Mouse (Mus musculus) heart, postnatal 14 days (tissue): ENCODE results near the gene Gmpr2. TPM values are rescaled to one million over a fixed set of nuclear protein-coding genes. Genes with fewer than 3 reads are reported as not detected.
A peak's percentile ranks its signal among the peaks of the same experiment; 100 is the strongest.

Experiments used
- DNase-seq, 2 experiments: peaks; one replicate each; pipeline ENCODE4 v3.0.0; 2021 to 2022
- intact Hi-C: fragments of 180-260 bp; cut with DNase I; formaldehyde crosslinking; loops from one replicate; pipeline ENCODE4 v1.15.1; 2025
- total RNA-seq, 2 experiments: library from RNA; stranded (reverse); gene quantifications; 2 replicates each; pipeline ENCODE4 v1.2.3; 2021

Gene Gmpr2
- total RNA-seq, 2 experiments from 2014 or later: 12.8 to 14.1 TPM

DNA sequence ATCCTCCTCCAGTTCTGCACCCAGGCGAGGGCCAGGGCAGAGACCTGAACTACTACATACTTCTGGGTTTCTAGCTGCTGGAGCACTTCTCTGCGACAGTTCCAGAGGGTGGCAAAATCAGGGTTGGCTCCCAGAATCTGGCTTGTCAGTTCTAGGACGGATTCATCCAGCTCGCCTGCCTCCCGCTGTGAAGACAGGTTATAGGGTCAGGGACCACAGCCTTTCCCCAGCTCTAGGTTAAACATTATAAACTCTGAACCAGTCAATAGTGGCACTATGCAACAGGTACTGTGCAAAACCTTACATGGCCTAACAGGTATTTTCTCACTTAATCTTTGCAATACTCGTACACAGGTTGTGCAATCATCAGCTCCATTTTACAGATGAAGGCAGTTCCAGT, 49.3 kb downstream of the Gmpr2 start:
- intact Hi-C loops: loop anchor here (2.0 kb wide), 1 partner anchor 38 kb away; no protein-coding TSS in a partner anchor
- no peak for DNase-seq

DNA sequence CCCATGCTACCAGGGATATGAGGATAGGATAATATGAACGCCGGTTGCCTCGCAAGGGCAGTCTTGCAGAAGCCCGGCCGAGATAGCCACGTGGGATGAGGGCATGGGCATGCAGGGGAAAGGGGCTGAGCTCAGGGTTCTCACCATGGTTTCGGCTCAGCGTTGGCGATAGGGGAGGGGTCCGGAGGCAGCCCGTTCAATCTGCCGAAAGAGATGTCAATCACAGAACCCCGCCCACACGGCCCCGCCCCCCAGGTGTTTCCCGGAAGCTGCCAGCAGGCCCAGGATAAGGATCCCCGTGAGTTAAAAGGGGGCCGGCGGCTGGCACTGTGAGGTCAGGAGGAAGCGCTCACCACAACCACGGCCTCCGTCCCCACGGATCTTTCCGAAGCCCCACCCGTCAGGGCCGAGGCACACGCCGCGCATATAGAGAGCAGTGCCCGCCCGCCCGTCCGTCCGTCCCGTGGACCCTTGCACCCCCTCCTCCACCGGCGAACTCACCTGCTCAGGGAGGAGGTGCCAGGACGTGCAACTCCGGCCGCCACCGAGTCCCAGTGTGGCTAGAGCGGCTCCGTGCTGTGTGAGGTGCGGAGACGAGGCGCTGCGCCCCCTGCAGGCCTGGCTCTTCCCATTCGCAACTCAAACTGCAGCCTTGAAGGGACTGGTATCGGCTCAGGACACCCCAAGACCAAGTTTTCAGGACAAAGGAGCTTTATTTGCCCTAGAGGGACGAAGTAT, 50.1 kb downstream of the Gmpr2 start, which contains the start of gene Rabggta:
Gene Rabggta, minus strand, starts transcription at position 564 of the 738 bp plus-strand sequence.
- intact Hi-C loops: loop anchor here (2.0 kb wide), 1 partner anchor 39 kb away; no protein-coding TSS in a partner anchor
- peak; percentile 94 to 95 for DNase-seq

DNA sequence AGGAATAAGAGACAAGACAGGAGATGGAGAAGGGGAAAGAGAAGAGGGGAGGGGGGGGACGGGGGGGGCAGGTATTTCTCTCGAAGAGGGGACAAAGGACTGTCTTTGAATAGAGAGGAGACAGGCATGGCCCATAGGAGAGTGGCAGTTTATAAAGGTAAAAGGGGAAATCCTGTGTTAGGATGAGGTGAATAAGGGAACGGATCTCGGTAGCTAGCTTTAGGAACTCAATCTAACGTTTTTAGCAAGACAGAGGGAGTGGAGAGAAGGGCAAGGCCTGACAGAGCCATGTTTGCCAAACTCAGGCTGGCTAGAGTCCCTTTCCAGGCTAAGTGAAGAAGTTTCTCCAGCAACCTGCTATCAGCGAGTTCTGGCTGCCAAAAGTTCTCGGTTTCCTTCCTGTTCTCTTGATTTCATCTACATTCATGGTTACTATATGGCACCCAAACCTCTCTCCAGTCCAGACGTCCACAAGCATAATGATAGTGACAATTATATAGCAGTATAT, 50.8 kb downstream of the Gmpr2 start:
- no peak for DNase-seq
- intact Hi-C loops: no loop called here

DNA sequence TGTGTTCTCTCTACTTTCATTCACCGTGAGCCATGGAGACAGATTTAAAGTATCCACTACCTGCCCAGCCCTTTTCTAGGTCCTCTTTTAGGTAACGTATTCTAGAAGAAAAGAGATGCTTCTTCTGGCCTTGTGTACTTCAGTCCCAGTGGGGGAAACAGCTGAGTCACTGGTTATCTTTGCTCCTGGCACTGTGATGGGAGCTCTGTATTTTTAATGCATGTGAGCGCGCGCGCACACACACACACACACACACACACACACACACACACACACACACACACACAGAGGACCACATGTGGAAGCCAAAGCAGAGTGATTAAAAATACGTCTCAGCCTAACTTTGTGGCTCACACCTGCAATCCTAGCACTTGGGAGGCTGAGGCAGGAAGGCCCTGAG, 51.7 kb downstream of the Gmpr2 start:
- intact Hi-C loops: no loop called here
- DNase-seq: no peak

DNA sequence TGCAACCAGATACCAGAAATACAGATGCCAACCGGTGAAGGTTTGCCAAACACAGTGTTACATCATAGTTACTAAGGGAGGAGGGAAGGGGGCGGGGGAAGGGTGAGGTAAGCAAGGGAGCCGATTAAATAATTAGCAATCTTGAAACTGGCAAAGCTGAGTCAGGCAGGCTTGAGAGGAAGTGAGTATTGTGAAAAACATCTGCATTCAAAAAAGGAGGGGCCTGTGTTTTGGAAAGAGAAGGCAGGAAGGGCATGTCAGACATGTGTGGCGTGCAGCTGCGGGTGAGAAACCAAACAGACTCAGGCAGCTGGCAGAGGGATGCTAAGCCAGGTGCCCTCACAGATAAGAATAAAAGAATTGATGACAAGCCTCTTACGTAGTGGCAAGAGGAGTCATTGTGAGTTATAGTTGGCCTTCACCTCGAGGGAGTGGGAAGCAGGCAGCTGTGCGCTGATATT, 52.7 kb downstream of the Gmpr2 start:
- intact Hi-C loops: no loop called here
- peak; percentile 15 to 27 for DNase-seq

DNA sequence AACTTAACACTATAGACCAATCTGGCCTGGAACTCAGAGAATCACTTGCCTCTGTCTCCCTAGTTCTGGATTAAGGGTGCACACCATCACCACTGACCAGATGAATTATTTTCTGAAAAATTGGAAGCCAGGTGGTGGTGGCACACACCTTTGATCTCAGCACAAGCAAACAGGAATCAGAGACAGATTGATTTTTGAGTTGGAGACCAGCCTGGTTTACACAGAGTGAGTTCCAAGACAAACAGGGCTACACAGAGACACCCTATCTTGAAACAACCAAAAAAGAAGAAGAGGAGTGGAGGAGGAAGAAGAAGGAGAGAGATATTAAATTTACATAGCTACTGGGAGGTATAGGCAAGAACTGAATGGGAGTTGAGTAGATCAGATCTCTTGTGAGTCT, 54.5 kb downstream of the Gmpr2 start:
- intact Hi-C loops: no loop called here
- DNase-seq: no peak

DNA sequence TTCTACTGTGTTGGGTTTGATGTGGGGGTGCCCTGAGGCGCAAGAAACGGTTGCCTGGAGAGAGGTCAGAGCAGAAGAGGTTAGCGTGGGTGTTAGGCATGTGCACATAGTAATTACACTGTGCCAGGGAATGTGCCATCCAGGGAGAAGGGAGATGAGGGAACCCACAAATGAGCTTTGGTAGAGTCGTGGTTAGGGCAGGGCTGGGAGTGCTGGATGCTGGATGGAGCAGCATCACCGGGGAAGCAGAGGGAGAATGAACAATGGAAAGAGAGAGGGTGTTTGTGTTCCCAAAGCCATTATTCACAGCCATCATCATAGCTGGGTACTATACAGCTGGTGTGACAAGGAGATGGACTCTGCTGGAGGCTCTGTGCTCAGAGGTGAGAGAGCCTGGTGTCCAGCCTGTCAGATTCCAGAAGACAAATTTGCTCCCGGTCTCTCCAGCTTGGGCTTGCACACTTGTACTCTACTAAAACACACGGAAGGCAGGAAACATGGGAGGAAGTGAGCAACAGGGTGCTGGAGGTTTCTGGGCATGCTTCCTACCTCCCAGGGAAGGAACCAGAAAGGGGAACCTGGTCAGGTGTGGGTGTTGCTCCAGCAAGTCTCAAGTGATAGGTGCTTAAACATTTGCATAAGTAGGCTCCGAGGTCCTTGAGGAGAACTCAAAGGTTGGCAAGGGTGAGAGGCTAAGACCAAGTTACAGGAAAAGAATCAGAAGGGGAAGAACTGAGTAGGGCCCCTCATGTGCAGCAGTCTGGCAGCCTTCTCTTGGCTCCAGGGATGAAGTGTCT, 56.3 kb downstream of the Gmpr2 start:
- DNase-seq: no peak
- intact Hi-C loops: no loop called here

Other genes with a start within 250 kb of the Gmpr2 start
- 100 to 1,000 TPM; 129 to 134 TPM for gene Dhrs4, start 193.2 kb upstream of the Gmpr2 start, total RNA-seq
- 1 to 10 TPM; 2.5 to 5.5 TPM for gene Carmil3, start 181.3 kb upstream of the Gmpr2 start, total RNA-seq
- gene Cpne6, start 161.5 kb upstream of the Gmpr2 start, total RNA-seq: not detected
- gene Nrl, start 147.0 kb upstream of the Gmpr2 start, total RNA-seq: not detected
- 10 to 100 TPM; 17.7 to 23.0 TPM for gene Pck2, start 131.7 kb upstream of the Gmpr2 start, total RNA-seq
- gene Dcaf11, start 111.9 kb upstream of the Gmpr2 start, total RNA-seq: 100 to 1,000 TPM; 112 to 118 TPM
- under 1 TPM in 1 of 2 experiments, not detected in 1; 0.69 TPM for gene A730061H03Rik, start 111.5 kb upstream of the Gmpr2 start, total RNA-seq
- gene Fitm1, start 96.3 kb upstream of the Gmpr2 start, total RNA-seq: 100 to 1,000 TPM; 204 to 226 TPM
- 100 to 1,000 TPM; 218 to 238 TPM for gene Psme1, start 93.8 kb upstream of the Gmpr2 start, total RNA-seq
- gene Emc9, start 86.6 kb upstream of the Gmpr2 start, total RNA-seq: 10 to 100 TPM; 39.9 to 45.0 TPM
- gene Psme2, start 80.8 kb upstream of the Gmpr2 start, total RNA-seq: 100 to 1,000 TPM in 1 of 2 experiments, 10 to 100 TPM in 1; 90.7 to 132 TPM
- gene Rnf31, start 80.2 kb upstream of the Gmpr2 start, total RNA-seq: 10 to 100 TPM; 21.8 to 26.1 TPM
- gene Irf9, start 68.4 kb upstream of the Gmpr2 start, total RNA-seq: 1 to 10 TPM; 9.2 to 9.3 TPM
- 1 to 10 TPM in 1 of 2 experiments, under 1 TPM in 1; 0.72 to 1.2 TPM for gene Rec8, start 53.9 kb upstream of the Gmpr2 start, total RNA-seq
- 10 to 100 TPM; 41.4 to 49.9 TPM for gene Ipo4, start 36.0 kb upstream of the Gmpr2 start, total RNA-seq
- gene Gm49378, start 34.0 kb upstream of the Gmpr2 start, total RNA-seq: 1 to 10 TPM; 2.2 to 2.9 TPM
- 10 to 100 TPM; 45.3 to 45.4 TPM for gene Tm9sf1, start 28.1 kb upstream of the Gmpr2 start, total RNA-seq
- under 1 TPM; 0.53 to 0.76 TPM for gene Tssk4, start 21.8 kb upstream of the Gmpr2 start, total RNA-seq
- 10 to 100 TPM; 52.4 to 55.9 TPM for gene Mdp1, start 11.4 kb upstream of the Gmpr2 start, total RNA-seq
- gene Nedd8, start 183 bp downstream of the Gmpr2 start, total RNA-seq: 100 to 1,000 TPM; 254 to 257 TPM
- 10 to 100 TPM; 10.5 to 10.8 TPM for gene Tinf2, start 9.9 kb downstream of the Gmpr2 start, total RNA-seq
- gene Tgm1, start 42.0 kb downstream of the Gmpr2 start, total RNA-seq: under 1 TPM; 0.29 TPM
- gene Rabggta, start 50.3 kb downstream of the Gmpr2 start, total RNA-seq: 10 to 100 TPM; 11.4 to 13.7 TPM
- 10 to 100 TPM; 54.6 to 56.2 TPM for gene Dhrs1, start 73.7 kb downstream of the Gmpr2 start, total RNA-seq
- 10 to 100 TPM; 11.2 to 11.4 TPM for gene Nop9, start 73.8 kb downstream of the Gmpr2 start, total RNA-seq
- gene Cideb, start 86.5 kb downstream of the Gmpr2 start, total RNA-seq: 1 to 10 TPM in 1 of 2 experiments, under 1 TPM in 1; 1.00 to 1.0 TPM
- under 1 TPM; 0.12 to 0.17 TPM for gene Ltb4r2, start 89.5 kb downstream of the Gmpr2 start, total RNA-seq
- under 1 TPM; 0.37 to 0.60 TPM for gene Ltb4r1, start 94.0 kb downstream of the Gmpr2 start, total RNA-seq
- gene Adcy4, start 112.2 kb downstream of the Gmpr2 start, total RNA-seq: 10 to 100 TPM; 19.8 to 21.1 TPM
- 1 to 10 TPM; 4.4 to 6.1 TPM for gene Ripk3, start 116.9 kb downstream of the Gmpr2 start, total RNA-seq
- gene Nfatc4, start 151.2 kb downstream of the Gmpr2 start, total RNA-seq: 1 to 10 TPM; 7.0 to 9.2 TPM
- 10 to 100 TPM; 13.6 to 15.8 TPM for gene Nynrin, start 182.1 kb downstream of the Gmpr2 start, total RNA-seq
- under 1 TPM; 0.10 TPM for gene Cbln3, start 212.5 kb downstream of the Gmpr2 start, total RNA-seq
- 10 to 100 TPM; 13.4 to 14.3 TPM for gene Khnyn, start 213.0 kb downstream of the Gmpr2 start, total RNA-seq
- 10 to 100 TPM; 71.5 to 78.4 TPM for gene Sdr39u1, start 228.4 kb downstream of the Gmpr2 start, total RNA-seq